Mouse (Mus musculus) stomach, postnatal 0 days (tissue): ENCODE results near the gene Ablim2. TPM values are rescaled to one million over a fixed set of nuclear protein-coding genes. Genes with fewer than 3 reads are reported as not detected.

Experiments used
- ATAC-seq: fragments of 200-750 bp; cut with Nextera tagmentation; 2 replicates; pipeline ENCODE4 v1.8.0; 2017; ENCODE audit not compliant: low FRiP score, low TSS enrichment
- DNase-seq: peaks from one replicate; pipeline ENCODE4 v3.0.0-alpha.2; 2016; ENCODE audit warnings: low spot score
- H3K27ac ChIP-seq: fragments of 300-500 bp; sonication (generic); replicated peaks from 2 replicates; pipeline ENCODE4 v1.5.1; 2014; ENCODE audit warnings: mild to moderate bottlenecking, control low read depth
- H3K27me3 ChIP-seq: fragments of 300-500 bp; sonication (generic); 2 replicates; pipeline ENCODE4 v1.6.1; 2014; ENCODE audit warnings: low read length; ENCODE audit not compliant: control insufficient read depth, insufficient read depth
- H3K36me3 ChIP-seq: fragments of 300-500 bp; sonication (generic); 2 replicates; pipeline ENCODE4 v1.6.1; 2014; ENCODE audit warnings: low read length, mixed read lengths; ENCODE audit not compliant: control insufficient read depth, insufficient read depth
- H3K4me1 ChIP-seq: fragments of 300-500 bp; sonication (generic); replicated peaks from 2 replicates; pipeline ENCODE4 v1.6.1; 2014; ENCODE audit warnings: antibody characterized with exemption; ENCODE audit not compliant: control insufficient read depth, insufficient read depth
- H3K4me2 ChIP-seq: fragments of 300-500 bp; sonication (generic); replicated peaks from 2 replicates; pipeline ENCODE4 v1.6.1; 2014; ENCODE audit warnings: low read depth, mild to moderate bottlenecking, control low read depth, moderate library complexity
- H3K4me3 ChIP-seq: fragments of 300-500 bp; sonication (generic); 2 replicates; pipeline ENCODE4 v1.5.1; 2014; ENCODE audit warnings: low read depth, low read length, control low read depth
- H3K9ac ChIP-seq: fragments of 300-500 bp; sonication (generic); 2 replicates; pipeline ENCODE4 v1.6.1; 2014; ENCODE audit warnings: mild to moderate bottlenecking, low read length, control low read depth, mixed read lengths
- H3K9me3 ChIP-seq: fragments of 300-500 bp; sonication (generic); 2 replicates; pipeline ENCODE4 v1.6.1; 2016; ENCODE audit warnings: low read length; ENCODE audit not compliant: control insufficient read depth
- CTCF ChIP-seq: IDR thresholded peaks from 2 replicates; pipeline ENCODE4 v1.5.1; 2016; ENCODE audit warnings: antibody characterized with exemption, low read depth, mild to moderate bottlenecking, moderate library complexity
- EP300 ChIP-seq: optimal IDR thresholded peaks from 2 replicates; pipeline ENCODE3; 2016; ENCODE audit warnings: antibody characterized with exemption
- WGBS: fragments of 180-500 bp; shearing (Covaris S2); extraction: QIAGEN DNeasy Blood & Tissue Kit; methylation state at CpG from one replicate; pipeline ENCODE4 v1.1.7; 2014; 5-methylcytosine and 5-hydroxymethylcytosine counted together
- polyA plus RNA-seq: library from polyadenylated mRNA; unstranded; fragments of >200 nt; fragmentation: Nextera tagmentation; extraction: Ambion mirVana; gene quantifications from 2 replicates; pipeline ENCODE4 v1.2.1, GENCODE M21; 2015

The Ablim2 gene
- polyA plus RNA-seq, 1 experiment from 2014 or later, result 1.3 TPM

DNA sequence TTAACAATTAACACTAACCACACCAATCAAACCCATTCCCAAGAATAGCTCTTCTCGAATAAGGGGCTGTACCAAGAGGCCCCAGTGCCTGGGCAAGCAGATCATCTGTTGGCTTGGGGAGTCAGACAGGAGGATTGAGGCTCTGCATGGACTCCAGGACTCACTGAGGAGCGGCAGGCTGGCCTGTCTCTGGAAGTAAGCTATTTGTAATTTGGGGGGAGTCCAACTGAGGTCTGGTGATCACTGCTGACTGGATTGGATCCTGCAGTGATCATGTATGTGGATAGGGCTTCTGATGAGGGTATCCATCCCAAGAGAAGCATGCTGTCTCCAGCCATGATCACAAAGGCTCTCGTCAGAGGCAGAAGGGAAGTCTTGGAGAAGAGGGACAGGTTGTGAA, 134.7 kb downstream of the Ablim2 start:
- ATAC-seq, result no peak
- Histone ChIP-seq H3K27ac (no peak overlapping the region), H3K9ac (no peak overlapping the region), H3K4me3 (no peak overlapping the region), H3K4me1 (no peaks in the 10 kb centered on the region; the same call in 1 of the 2 replicates), H3K27me3 (no peaks in the 10 kb centered on the region), H3K36me3 (no peaks in the 10 kb centered on the region), H3K4me2 (no peak overlapping the region), H3K9me3 (no peaks in the 10 kb centered on the region)
- WGBS, result 67% methylated on average over 3 of the region's 3 CpGs
- TF ChIP-seq CTCF (no peak), EP300 (no peak)
- no peak for DNase-seq

DNA sequence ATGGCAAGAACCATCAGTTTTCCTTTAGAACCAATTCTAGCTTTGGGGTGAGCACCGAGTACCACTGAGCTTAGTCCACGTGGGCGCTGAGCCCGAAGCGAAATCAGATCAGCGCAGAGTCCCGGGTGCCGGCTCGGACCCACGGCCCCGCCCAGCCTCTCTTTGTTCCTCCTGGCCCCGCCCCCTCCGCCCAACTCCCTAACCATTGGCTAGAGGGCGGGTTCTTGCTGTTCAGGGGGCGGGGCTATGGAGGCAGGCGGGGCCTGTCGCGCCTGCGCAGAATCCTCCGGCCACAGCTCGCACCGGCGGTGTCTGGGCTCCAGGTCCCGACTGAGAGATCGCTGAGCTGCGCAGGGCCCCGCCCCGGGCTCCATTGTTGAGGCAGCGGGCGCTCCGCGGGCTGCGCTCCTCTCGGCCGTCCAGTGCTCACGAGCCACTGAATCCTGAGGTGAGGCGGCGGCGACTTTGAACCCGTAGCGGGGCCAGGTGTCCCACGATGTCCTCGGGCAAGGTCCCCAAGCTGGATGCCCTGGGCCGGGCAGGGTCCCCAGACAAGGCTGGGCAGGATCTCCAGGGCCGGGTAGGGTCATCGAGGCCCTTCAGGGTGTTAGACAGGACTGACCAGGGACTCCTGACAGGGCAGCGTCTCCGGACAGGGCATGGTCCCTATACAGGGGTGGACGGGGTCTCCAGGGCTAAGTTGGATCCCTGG, 135.6 kb downstream of the Ablim2 start, which contains the start of gene Afap1:
TSS of gene Afap1 (plus strand) at position 227 of the 712 bp plus-strand sequence.
- no peaks in the 10 kb centered on the region for H3K36me3 ChIP-seq
- peak; percentile 96 for ATAC-seq
- H3K4me1 ChIP-seq, result no peaks in the 10 kb centered on the region; the same call in 1 of the 2 replicates
- DNase-seq, result peak; percentile 100
- peak within 1 kb of the TSS; percentile 83 for H3K27ac ChIP-seq
- no peaks in the 10 kb centered on the region for H3K9me3 ChIP-seq
- under 1% methylated on average over 49 of the region's 49 CpGs for WGBS
- TF ChIP-seq CTCF, result no peak
- TF ChIP-seq EP300, result no peak
- no peaks in the 10 kb centered on the region for H3K27me3 ChIP-seq
- peak within 1 kb of the TSS; percentile 94 for H3K4me3 ChIP-seq
- H3K4me2 ChIP-seq, result peak within 1 kb of the TSS; percentile 94
- peak within 1 kb of the TSS; percentile 95 for H3K9ac ChIP-seq

DNA sequence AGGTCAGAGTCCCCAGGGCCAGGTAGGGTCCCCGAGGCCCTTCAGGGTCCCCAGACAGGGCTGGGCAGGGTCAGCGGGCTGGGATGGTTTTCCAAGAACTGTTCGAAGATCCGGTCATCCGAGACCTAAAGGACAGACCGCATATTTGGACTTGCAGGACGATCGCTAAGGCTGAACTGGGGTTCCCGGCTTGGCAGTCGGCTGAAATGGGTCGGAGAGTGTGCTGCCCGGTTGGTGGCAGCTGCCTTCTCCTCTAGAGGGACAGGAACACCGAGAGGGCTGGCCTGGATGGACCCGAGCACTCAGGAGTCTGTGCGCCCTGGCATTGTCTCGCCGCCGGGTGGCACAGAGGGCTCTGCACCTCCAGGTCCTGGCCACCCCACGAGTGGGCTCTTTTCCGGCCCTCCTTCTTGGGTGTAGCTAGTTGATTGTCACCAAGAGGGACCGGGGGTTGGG, 136.2 kb downstream of the Ablim2 start:
- Histone ChIP-seq H3K9ac (peak overlapping the region; percentile 95), H3K27me3 (no peaks in the 10 kb centered on the region), H3K4me2 (peak overlapping the region; percentile 94), H3K36me3 (no peaks in the 10 kb centered on the region), H3K27ac (peak overlapping the region; percentile 83), H3K4me1 (no peaks in the 10 kb centered on the region; the same call in 1 of the 2 replicates), H3K4me3 (peak overlapping the region; percentile 94), H3K9me3 (no peaks in the 10 kb centered on the region)
- DNase-seq, result peak; percentile 64
- WGBS, result 2% methylated on average over 21 of the region's 21 CpGs
- TF ChIP-seq CTCF (peak; percentile 54), EP300 (no peak)
- ATAC-seq, result peak; percentile 45

DNA sequence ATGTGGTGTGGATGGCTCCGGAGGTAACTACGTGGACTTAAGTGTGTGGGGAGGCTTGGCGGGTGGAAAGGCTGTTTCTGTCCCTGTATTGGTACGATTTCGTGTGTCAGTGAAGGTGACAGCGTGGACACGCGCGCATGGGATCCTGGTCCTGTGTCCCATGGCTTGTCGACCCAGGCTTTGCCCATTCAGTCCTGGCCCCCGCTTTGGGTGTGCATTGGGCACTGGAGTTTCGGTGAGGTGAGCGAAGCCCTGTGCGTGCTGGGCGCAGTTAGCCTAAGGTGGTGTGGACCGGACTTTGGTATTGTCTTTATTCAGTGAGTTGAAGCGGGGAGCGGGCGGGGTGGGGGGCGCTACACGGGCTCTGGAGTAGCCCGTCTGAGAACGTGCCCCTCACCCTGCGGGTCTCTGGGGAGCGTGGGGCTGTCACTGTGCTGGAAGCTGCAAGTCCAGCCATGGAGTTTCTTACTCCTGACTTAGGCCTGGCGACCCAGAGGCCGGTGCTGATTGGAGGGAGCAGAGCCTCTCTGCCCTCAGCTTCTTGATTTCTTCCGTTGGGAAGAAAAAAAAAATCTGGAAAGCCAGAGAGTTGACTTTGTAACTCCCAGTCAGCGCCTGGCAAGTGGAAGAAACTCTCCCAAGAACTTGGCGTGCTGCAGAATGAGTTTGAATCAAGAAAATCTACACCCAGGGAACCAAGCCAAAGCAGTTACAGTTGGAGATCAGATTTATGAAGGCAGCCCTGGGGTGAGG, 136.8 kb downstream of the Ablim2 start:
- Histone ChIP-seq H3K9ac (peak overlapping the region; percentile 95), H3K4me3 (peak overlapping the region; percentile 94), H3K4me1 (no peaks in the 10 kb centered on the region; the same call in 1 of the 2 replicates), H3K27me3 (no peaks in the 10 kb centered on the region), H3K4me2 (peak overlapping the region; percentile 94), H3K9me3 (no peaks in the 10 kb centered on the region), H3K36me3 (no peaks in the 10 kb centered on the region), H3K27ac (peak overlapping the region; percentile 83)
- 11% methylated on average over 30 of the region's 30 CpGs for WGBS
- DNase-seq, result peak; percentile 30
- TF ChIP-seq CTCF (no peak), EP300 (no peak)
- no peak for ATAC-seq

DNA sequence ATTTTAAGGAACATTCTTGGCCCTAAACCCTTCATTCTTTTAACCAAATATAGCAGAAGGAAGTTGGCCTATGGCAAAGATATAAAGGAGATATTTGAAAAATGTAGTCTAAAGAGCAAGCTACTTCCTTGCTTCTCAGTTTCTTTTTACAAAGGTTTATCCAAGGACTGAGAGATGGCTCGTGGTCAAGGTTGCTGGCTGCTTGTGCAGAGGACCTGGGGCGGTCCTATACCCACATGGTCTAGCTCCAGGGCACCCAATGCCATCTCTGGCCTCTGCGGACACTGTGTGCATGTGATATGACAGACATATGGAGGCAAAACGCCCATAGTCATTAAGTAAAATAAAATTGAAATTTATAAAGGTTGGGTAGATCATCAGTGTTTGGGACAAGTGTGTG, 138.2 kb downstream of the Ablim2 start:
- Histone ChIP-seq H3K27me3 (no peaks in the 10 kb centered on the region), H3K36me3 (no peaks in the 10 kb centered on the region), H3K4me2 (0 out of 2 replicates have a peak overlapping the region, but pooled peaks have one; percentile 94), H3K9me3 (no peaks in the 10 kb centered on the region), H3K4me1 (peaks cover 7% of the 10 kb centered on the region), H3K9ac (no peak overlapping the region), H3K4me3 (no peak overlapping the region), H3K27ac (no peak overlapping the region)
- DNase-seq, result no peak
- TF ChIP-seq EP300 (no peak), CTCF (no peak)
- ATAC-seq, result no peak
- WGBS, result 83% methylated on average over 4 of the region's 4 CpGs
